Mouse (Mus musculus) stomach, postnatal 0 days (tissue): ENCODE measurements around the gene Churc1. TPM values are rescaled to one million over a fixed set of nuclear protein-coding genes. Genes with fewer than 3 reads are reported as not detected.
"Not testable (repeated sequence)": the region's sequence is repeated elsewhere in the genome, so short reads cannot be mapped to it uniquely, and the experiment has no call there.

Experiments
- ATAC-seq: fragments of 200-750 bp; cut with Nextera tagmentation; 2 replicates; pipeline ENCODE4 v1.8.0; 2017; ENCODE audit not compliant: low FRiP score, low TSS enrichment
- DNase-seq: peaks from one replicate; pipeline ENCODE4 v3.0.0-alpha.2; 2016; ENCODE audit warnings: low spot score
- H3K27ac ChIP-seq: fragments of 300-500 bp; sonication (generic); replicated peaks from 2 replicates; pipeline ENCODE4 v1.5.1; 2014; ENCODE audit warnings: mild to moderate bottlenecking, control low read depth
- H3K27me3 ChIP-seq: fragments of 300-500 bp; sonication (generic); 2 replicates; pipeline ENCODE4 v1.6.1; 2014; ENCODE audit warnings: low read length; ENCODE audit not compliant: control insufficient read depth, insufficient read depth
- H3K36me3 ChIP-seq: fragments of 300-500 bp; sonication (generic); 2 replicates; pipeline ENCODE4 v1.6.1; 2014; ENCODE audit warnings: low read length, mixed read lengths; ENCODE audit not compliant: control insufficient read depth, insufficient read depth
- H3K4me1 ChIP-seq: fragments of 300-500 bp; sonication (generic); replicated peaks from 2 replicates; pipeline ENCODE4 v1.6.1; 2014; ENCODE audit warnings: antibody characterized with exemption; ENCODE audit not compliant: control insufficient read depth, insufficient read depth
- H3K4me2 ChIP-seq: fragments of 300-500 bp; sonication (generic); replicated peaks from 2 replicates; pipeline ENCODE4 v1.6.1; 2014; ENCODE audit warnings: low read depth, mild to moderate bottlenecking, control low read depth, moderate library complexity
- H3K4me3 ChIP-seq: fragments of 300-500 bp; sonication (generic); 2 replicates; pipeline ENCODE4 v1.5.1; 2014; ENCODE audit warnings: low read depth, low read length, control low read depth
- H3K9ac ChIP-seq: fragments of 300-500 bp; sonication (generic); 2 replicates; pipeline ENCODE4 v1.6.1; 2014; ENCODE audit warnings: mild to moderate bottlenecking, low read length, control low read depth, mixed read lengths
- H3K9me3 ChIP-seq: fragments of 300-500 bp; sonication (generic); 2 replicates; pipeline ENCODE4 v1.6.1; 2016; ENCODE audit warnings: low read length; ENCODE audit not compliant: control insufficient read depth
- CTCF ChIP-seq: IDR thresholded peaks from 2 replicates; pipeline ENCODE4 v1.5.1; 2016; ENCODE audit warnings: antibody characterized with exemption, low read depth, mild to moderate bottlenecking, moderate library complexity
- EP300 ChIP-seq: optimal IDR thresholded peaks from 2 replicates; pipeline ENCODE3; 2016; ENCODE audit warnings: antibody characterized with exemption
- WGBS: fragments of 180-500 bp; shearing (Covaris S2); extraction: QIAGEN DNeasy Blood & Tissue Kit; methylation state at CpG from one replicate; pipeline ENCODE4 v1.1.7; 2014; 5-methylcytosine and 5-hydroxymethylcytosine counted together
- polyA plus RNA-seq: library from polyadenylated mRNA; unstranded; fragments of >200 nt; fragmentation: Nextera tagmentation; extraction: Ambion mirVana; gene quantifications from 2 replicates; pipeline ENCODE4 v1.2.1, GENCODE M21; 2015

Churc1 gene
- polyA plus RNA-seq, 1 experiment from 2014 or later = 163 TPM

DNA sequence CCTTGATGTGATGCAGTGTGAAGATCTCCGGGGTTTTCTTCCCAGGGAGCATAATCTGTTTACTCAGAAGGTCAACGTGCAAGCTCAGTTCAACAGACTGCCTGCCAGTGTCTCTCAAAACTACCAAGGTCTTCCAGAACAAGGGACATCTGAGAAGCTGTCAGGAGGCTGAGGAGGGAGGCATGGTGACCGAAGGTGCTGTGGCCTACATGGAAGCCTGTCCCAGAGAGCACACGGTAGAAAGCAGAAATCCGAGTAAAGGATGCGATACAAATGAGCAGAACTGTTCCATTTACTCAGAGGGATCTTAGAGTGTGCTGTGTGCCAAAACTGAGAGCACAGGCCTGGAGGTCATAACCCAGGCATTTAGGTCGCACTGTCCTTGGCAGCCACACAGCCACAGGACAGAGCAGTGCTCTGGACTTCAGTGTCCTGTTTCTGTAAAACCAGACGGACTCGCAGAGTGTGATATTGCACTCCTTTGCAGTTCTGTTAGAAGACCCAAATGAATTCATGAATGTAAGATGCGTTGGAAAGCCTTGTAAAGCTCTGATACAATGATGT is 18.8 kb downstream of the Churc1 start:
- H3K4me3 ChIP-seq = no peak overlapping the region
- 55% methylated on average over 10 of the region's 10 CpGs for WGBS
- no peak overlapping the region for H3K4me2 ChIP-seq
- no peaks in the 10 kb centered on the region for H3K4me1 ChIP-seq
- ATAC-seq = no peak
- TF ChIP-seq CTCF (no peak), EP300 (no peak)
- no peak overlapping the region for H3K9ac ChIP-seq
- no peak for DNase-seq
- no peaks in the 10 kb centered on the region for H3K36me3 ChIP-seq
- no peak overlapping the region for H3K27ac ChIP-seq
- H3K9me3 ChIP-seq = no peaks in the 10 kb centered on the region
- H3K27me3 ChIP-seq = no peaks in the 10 kb centered on the region

DNA sequence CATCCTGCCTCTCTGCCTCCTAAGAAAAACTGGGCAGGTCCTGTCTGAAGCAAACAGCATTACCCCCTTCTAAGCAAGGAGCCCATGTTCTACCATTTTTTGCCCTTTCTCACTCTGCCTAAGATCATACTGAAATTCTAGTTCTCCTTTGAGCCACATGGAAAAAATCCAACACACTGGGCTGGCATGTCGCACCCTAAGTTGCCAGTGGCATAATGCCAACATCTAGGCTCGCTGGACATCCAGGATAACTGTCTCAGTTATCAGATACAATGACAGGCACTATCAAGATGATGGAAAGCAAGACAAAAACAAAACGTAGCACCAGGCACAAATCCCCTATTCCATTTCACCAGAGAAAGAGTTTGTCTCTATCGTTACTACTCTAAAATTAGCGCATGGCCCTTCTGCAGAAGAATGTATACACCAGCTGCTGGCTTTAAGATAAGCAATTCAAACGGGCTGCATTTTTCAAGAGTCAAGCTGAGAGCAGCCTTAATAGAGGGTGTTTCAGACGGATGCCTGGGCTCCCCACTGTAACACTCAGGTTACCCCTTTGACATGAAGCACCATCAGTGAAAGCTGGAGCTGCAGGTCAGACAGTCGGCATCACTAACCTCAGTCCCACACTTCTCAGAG is 25.2 kb downstream of the Churc1 start:
- no peak for TF ChIP-seq EP300
- TF ChIP-seq CTCF = no peak

DNA sequence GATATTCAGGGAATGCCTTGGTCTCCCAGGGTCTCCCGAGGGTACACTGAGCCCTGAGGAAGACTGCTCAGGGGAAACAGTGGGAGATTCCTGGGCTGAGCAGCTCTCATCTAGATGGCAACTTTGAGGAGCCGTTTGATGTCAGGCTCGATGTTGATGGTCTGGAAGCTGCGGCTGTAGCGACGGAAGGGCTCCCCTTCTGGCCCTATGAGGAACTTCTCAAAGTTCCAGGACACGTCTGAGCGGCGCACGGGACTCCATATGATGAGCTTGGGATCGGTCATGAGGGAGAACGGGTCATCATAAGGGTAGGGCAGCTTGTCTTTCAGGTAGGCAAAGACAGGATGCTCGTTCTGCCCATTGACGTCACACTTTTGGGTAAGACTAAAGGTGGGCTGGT is 27.2 kb downstream of the Churc1 start:
- H3K4me1 ChIP-seq, H3K27me3 ChIP-seq, H3K9me3 ChIP-seq, H3K36me3 ChIP-seq, H3K27ac ChIP-seq, ATAC-seq, DNase-seq, H3K9ac ChIP-seq, H3K4me2 ChIP-seq, H3K4me3 ChIP-seq: not testable (repeated sequence)
- TF ChIP-seq CTCF = peak; percentile 31
- 60% methylated on average over 14 of the region's 14 CpGs for WGBS

More for the DNA sequence above, 25.2 kb downstream of the Churc1 start:
- DNase-seq (no peak), ATAC-seq (no peak)
- Histone ChIP-seq H3K4me1 (no peaks in the 10 kb centered on the region), H3K36me3 (no peaks in the 10 kb centered on the region), H3K27ac (peak overlapping the region; percentile 24; the same call in 1 of the 2 replicates), H3K9ac (no peak overlapping the region), H3K4me3 (no peak overlapping the region), H3K27me3 (no peaks in the 10 kb centered on the region), H3K9me3 (no peaks in the 10 kb centered on the region), H3K4me2 (no peak overlapping the region)
- WGBS = 15% methylated on average over 8 of the region's 8 CpGs

DNA sequence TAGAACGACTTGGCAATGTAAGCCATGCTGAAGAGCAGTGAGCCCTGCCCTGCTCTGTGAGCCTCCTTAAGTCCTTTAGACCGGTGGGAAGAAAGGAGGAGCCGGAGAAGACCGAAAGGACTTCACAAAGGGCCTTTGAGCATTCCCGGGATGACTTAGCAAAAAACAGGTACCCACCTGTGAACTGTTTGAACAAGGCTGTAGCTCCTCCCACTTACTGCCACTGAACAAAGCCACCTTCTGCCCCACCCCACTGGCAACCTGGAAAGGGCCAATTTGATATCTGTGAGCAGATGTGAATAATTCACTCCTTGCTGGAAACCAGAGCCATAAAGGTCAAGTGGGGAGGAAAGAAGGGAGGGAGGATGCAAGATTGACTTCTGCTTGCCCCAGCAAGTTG is 30.0 kb downstream of the Churc1 start, which contains the start of gene Gpx2:
TSS of gene Gpx2 (minus strand) at position 205 of the 400 bp plus-strand sequence.
- ATAC-seq (peak; percentile 81), DNase-seq (peak; percentile 78)
- H3K4me3 ChIP-seq = peak within 1 kb of the TSS; percentile 32
- peak within 1 kb of the TSS; percentile 41 for H3K9ac ChIP-seq
- H3K36me3 ChIP-seq = peaks cover 2% of the 10 kb centered on the region; the same call in 1 of the 2 replicates
- WGBS = 47% methylated on average over 5 of the region's 5 CpGs
- peak within 1 kb of the TSS; percentile 43 for H3K4me2 ChIP-seq
- no peak for TF ChIP-seq CTCF
- no peak for TF ChIP-seq EP300
- H3K9me3 ChIP-seq = no peaks in the 10 kb centered on the region
- H3K27ac ChIP-seq = peak within 1 kb of the TSS; percentile 76
- no peaks in the 10 kb centered on the region for H3K27me3 ChIP-seq
- no peaks in the 10 kb centered on the region for H3K4me1 ChIP-seq

DNA sequence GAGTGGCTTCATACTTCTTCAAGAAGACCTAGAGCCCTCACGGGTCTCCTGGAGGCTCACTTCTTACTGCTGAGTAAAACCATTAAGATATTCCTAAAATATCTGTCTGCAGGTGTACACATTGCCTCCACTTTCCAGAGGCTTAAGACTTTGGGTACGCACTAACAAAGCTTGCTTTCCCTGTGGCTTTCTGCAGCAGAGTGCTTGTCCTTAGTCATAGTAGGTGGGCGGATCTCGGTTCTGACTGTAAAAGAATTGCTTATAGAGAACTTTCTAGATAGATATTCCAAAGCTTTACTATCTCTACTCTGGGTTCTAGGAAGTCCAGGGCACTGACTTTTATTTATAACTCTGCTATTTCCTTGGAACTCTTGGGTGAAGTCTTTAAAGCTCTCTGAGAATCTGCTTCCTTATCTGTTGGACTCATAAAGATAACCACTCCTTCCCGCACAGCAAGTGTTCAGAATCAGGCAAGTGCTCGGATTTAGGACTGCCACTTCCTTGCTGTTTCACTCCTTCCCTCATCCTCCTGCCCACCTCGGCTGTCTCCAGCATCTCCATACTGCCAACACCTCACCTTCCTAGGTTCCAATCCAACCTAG is 31.7 kb downstream of the Churc1 start:
- ATAC-seq (no peak), DNase-seq (no peak)
- 78% methylated on average over 7 of the region's 7 CpGs for WGBS
- H3K27me3 ChIP-seq = no peaks in the 10 kb centered on the region
- 0 out of 2 replicates have a peak overlapping the region, but pooled peaks have one; percentile 45 for H3K27ac ChIP-seq
- no peak overlapping the region for H3K4me3 ChIP-seq
- H3K9me3 ChIP-seq = no peaks in the 10 kb centered on the region
- no peaks in the 10 kb centered on the region for H3K4me1 ChIP-seq
- H3K4me2 ChIP-seq = no peak overlapping the region
- TF ChIP-seq CTCF = no peak
- no peak for TF ChIP-seq EP300
- H3K36me3 ChIP-seq = peaks cover 2% of the 10 kb centered on the region; the same call in 1 of the 2 replicates
- H3K9ac ChIP-seq = no peak overlapping the region
